Mouse (Mus musculus) frontal cortex, adult (tissue): ENCODE measurements around the gene Col1a2.

ENCODE experiments used
- ATAC-seq: cut with Nextera tagmentation; 2 replicates; pipeline ENCODE4 v1.9.2; 2017; ENCODE audit warnings: mild to moderate bottlenecking, moderate library complexity, mixed read lengths; ENCODE audit not compliant: low TSS enrichment

The Col1a2 gene

DNA sequence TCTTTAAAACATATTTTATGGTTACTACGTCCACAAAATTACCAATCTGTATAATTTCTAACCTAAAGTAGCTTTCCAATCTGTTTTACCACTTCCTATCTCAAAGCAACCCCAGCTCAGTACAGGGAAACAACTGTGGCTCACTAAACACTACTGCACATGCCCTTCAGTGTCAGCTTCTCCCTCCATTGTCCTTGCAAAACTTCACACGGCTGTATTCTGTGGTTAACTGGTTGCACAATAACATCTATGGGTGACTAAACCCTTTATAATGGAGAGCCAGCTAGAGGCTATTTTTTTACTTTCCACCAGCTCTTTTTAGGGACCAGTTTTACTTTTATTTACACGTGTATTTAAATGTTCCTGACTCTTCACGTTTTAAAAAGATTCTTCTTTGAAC lies 83.3 kb downstream of the Col1a2 start:
- ATAC-seq, result no peak

DNA sequence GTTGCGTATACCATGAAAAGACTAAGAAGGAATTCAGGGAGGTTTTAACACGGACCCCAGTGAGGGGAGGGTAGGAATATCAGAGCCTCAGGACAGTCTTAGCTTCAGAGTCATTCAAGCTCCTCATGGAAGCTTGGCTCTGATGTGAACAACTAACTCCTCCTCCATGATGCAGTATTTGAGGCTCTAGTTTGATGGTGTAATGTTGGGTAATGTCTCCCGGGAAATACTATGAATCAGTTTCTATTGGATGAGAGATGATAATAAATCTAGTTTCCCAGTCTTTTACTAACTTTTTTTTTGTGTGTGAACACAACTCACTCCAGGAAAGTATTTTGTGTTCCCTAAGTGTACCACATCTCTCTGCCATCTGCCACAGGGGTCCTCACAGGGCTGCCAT lies 84.1 kb downstream of the Col1a2 start:
- no peak for ATAC-seq

DNA sequence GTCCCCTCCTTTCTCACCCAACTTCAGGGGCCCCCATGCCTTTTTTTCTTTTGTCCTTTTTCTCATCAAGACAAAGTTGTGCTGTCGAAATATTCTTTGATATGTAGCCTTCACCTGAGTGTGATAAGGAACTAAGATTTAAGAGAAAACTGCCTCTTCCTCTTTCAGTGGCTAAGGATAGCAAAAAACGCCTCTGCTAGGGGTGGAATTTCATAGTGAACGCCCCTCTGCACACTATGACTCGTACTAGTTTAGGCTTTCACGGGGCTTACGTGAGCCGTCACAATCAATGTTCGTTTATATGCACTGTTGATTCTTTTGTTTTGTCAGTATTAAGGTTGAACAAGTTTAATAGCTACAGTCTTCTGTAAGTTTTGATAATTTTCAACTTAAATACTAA lies 85.5 kb downstream of the Col1a2 start:
- ATAC-seq, result no peak
